Mouse (Mus musculus): ENCODE results near the gene Slc29a4. TPM values are rescaled to one million over a fixed set of nuclear protein-coding genes. Genes with fewer than 3 reads are reported as not detected.

The Slc29a4 gene
- polyA plus RNA-seq, 1 experiment from 2014 or later: 6.9 TPM

GRCm38 (mm10) chr5:142750173-142750572 lies 57.9 kb downstream of the Slc29a4 start:
- Histone ChIP-seq H3K9ac (ENCODE audit: low read depth, low read length) (no peak overlapping the region), H3K4me1 (ENCODE audit: control insufficient read depth, insufficient read depth, low read length) (no peaks in the 10 kb centered on the region), H3K27ac (ENCODE audit: low read length) (no peak overlapping the region), H3K36me3 (ENCODE audit: control insufficient read depth, insufficient read depth, low read length) (peaks cover 16% of the 10 kb centered on the region; the same call in 1 of the 2 replicates), H3K9me3 (ENCODE audit: control insufficient read depth, low read length) (no peaks in the 10 kb centered on the region), H3K4me3 (ENCODE audit: low read length) (no peak overlapping the region), H3K27me3 (replicated peaks; ENCODE audit: control insufficient read depth, insufficient read depth, low read length) (no peaks in the 10 kb centered on the region), H3K4me2 (ENCODE audit: low read depth, low read length) (no peak overlapping the region)
- 86% methylated on average over 11 of the region's 11 CpGs for WGBS
- ATAC-seq: no peak

GRCm38 (mm10) chr5:142752241-142752640 lies 59.9 kb downstream of the Slc29a4 start:
- Histone ChIP-seq H3K9ac (ENCODE audit: low read depth, low read length) (no peak overlapping the region), H3K4me2 (ENCODE audit: low read depth, low read length) (no peak overlapping the region), H3K4me3 (ENCODE audit: low read length) (no peak overlapping the region), H3K36me3 (ENCODE audit: control insufficient read depth, insufficient read depth, low read length) (peaks cover 21% of the 10 kb centered on the region), H3K4me1 (ENCODE audit: control insufficient read depth, insufficient read depth, low read length) (no peaks in the 10 kb centered on the region), H3K27ac (ENCODE audit: low read length) (no peak overlapping the region), H3K27me3 (replicated peaks; ENCODE audit: control insufficient read depth, insufficient read depth, low read length) (no peaks in the 10 kb centered on the region), H3K9me3 (ENCODE audit: control insufficient read depth, low read length) (no peaks in the 10 kb centered on the region)
- WGBS: 69% methylated on average over 13 of the region's 13 CpGs
- no peak for ATAC-seq

DNA sequence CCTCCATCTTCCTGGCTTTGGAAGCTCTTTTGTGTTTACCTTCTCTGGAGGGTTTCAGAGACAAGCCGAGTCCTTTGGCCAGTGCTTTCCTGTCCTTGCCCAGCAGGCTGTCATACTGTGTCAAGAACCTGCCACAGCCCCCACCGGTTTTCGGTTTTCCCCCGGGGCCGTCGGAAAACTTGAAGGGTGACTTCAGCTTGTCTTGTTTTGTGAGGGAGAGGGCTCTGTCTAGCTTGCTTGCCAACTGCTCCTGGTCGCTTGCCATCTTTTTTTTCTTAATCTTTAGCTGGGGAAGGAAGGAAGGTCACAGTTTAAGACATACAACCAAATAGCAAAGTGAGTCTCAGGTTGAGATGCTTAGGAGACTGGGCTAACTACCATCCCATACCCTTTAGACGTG lies 67.5 kb downstream of the Slc29a4 start:
- ATAC-seq: no peak
- peaks cover 42% of the 10 kb centered on the region for H3K36me3 ChIP-seq (ENCODE audit: control insufficient read depth, insufficient read depth, low read length)
- H3K27me3 ChIP-seq (replicated peaks; ENCODE audit: control insufficient read depth, insufficient read depth, low read length): no peaks in the 10 kb centered on the region
- no peak overlapping the region for H3K9ac ChIP-seq (ENCODE audit: low read depth, low read length)
- 84% methylated on average over 8 of the region's 8 CpGs for whole genome bisulfite sequencing
- no peaks in the 10 kb centered on the region for H3K4me1 ChIP-seq (ENCODE audit: control insufficient read depth, insufficient read depth, low read length)
- H3K9me3 ChIP-seq (ENCODE audit: control insufficient read depth, low read length): no peaks in the 10 kb centered on the region
- no peak overlapping the region for H3K4me3 ChIP-seq (ENCODE audit: low read length)
- no peak overlapping the region for H3K27ac ChIP-seq (ENCODE audit: low read length)
- H3K4me2 ChIP-seq (ENCODE audit: low read depth, low read length): no peak overlapping the region

DNA sequence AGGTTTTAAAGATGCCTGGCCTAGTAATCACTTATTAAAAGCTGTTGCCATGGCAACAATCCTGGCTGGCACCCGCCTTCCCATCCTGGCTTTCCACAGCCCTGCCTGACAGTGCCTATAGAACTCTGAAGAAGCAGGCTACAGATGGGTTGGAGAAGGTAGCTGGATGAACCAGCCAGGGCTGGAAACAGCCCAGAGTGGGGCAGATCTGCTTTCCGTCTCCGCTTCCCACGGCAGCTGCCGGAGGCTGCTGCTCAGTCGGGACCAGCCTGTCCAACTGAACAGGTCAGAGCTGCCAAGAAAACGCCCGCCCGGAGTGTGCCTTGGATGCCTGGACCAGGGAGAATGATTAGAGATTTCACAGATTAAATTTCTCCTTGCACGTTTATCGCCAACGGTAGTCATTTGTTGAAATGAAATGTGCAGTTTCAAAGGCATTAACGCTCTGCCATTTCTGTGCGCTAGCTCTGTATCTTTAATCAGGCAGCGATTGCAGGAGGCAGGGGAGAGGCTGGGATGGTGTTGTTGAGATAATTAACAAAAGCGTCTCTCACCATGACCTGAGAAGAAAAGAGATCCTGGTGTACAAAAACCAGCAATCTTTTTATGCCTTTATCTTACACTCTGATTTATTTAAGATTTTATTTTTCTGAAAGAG lies 69.1 kb downstream of the Slc29a4 start:
- Histone ChIP-seq H3K36me3 (ENCODE audit: control insufficient read depth, insufficient read depth, low read length) (peaks cover 50% of the 10 kb centered on the region), H3K27ac (ENCODE audit: low read length) (no peak overlapping the region), H3K4me2 (ENCODE audit: low read depth, low read length) (no peak overlapping the region), H3K9me3 (ENCODE audit: control insufficient read depth, low read length) (no peaks in the 10 kb centered on the region), H3K9ac (ENCODE audit: low read depth, low read length) (no peak overlapping the region), H3K4me3 (ENCODE audit: low read length) (no peak overlapping the region), H3K4me1 (ENCODE audit: control insufficient read depth, insufficient read depth, low read length) (no peaks in the 10 kb centered on the region), H3K27me3 (replicated peaks; ENCODE audit: control insufficient read depth, insufficient read depth, low read length) (no peaks in the 10 kb centered on the region)
- no peak for ATAC-seq
- 81% methylated on average over 16 of the region's 16 CpGs for WGBS

- Histone ChIP-seq H3K9me3 (ENCODE audit: control insufficient read depth, low read length) (no peaks in the 10 kb centered on the region), H3K4me2 (ENCODE audit: low read depth, low read length) (no peak overlapping the region), H3K27me3 (replicated peaks; ENCODE audit: control insufficient read depth, insufficient read depth, low read length) (no peaks in the 10 kb centered on the region), H3K36me3 (ENCODE audit: control insufficient read depth, insufficient read depth, low read length) (peaks cover 44% of the 10 kb centered on the region), H3K27ac (ENCODE audit: low read length) (no peak overlapping the region), H3K9ac (ENCODE audit: low read depth, low read length) (no peak overlapping the region), H3K4me1 (ENCODE audit: control insufficient read depth, insufficient read depth, low read length) (no peaks in the 10 kb centered on the region), H3K4me3 (ENCODE audit: low read length) (no peak overlapping the region)
- ATAC-seq: no peak
- WGBS: 88% methylated on average over 21 of the region's 21 CpGs
Observed at GRCm38 (mm10) chr5:142762082-142762807, 69.9 kb downstream of the Slc29a4 start.

DNA sequence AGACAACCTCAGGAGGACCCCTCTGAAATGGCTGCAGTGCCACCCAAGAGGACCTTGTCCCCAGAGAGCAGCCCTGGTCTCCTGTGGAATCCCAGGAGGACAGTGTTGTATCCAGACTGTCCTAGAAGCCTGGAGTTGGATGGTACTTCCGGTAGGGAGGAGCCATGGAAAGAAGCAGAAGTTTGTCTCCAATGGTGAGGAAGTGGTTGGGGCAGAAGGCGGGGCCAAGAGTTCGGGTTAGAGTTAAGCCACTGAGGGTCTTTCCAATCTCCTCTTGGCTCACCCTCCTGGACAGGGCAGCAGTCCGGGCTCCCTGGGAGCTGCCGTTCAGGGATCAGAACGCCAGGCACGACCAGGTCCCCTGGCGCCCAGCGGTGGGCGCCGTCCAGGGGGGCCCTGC lies 72.0 kb downstream of the Slc29a4 start:
- no peak overlapping the region for H3K4me2 ChIP-seq (ENCODE audit: low read depth, low read length)
- H3K27me3 ChIP-seq (replicated peaks; ENCODE audit: control insufficient read depth, insufficient read depth, low read length): no peaks in the 10 kb centered on the region
- no peaks in the 10 kb centered on the region for H3K9me3 ChIP-seq (ENCODE audit: control insufficient read depth, low read length)
- 59% methylated on average over 11 of the region's 11 CpGs for WGBS
- no peak overlapping the region for H3K4me3 ChIP-seq (ENCODE audit: low read length)
- no peak for ATAC-seq
- 0 out of 2 replicates have a peak, but pooled peaks cover 1% of the 10 kb centered on the region for H3K4me1 ChIP-seq (ENCODE audit: control insufficient read depth, insufficient read depth, low read length)
- no peak overlapping the region for H3K27ac ChIP-seq (ENCODE audit: low read length)
- no peak overlapping the region for H3K9ac ChIP-seq (ENCODE audit: low read depth, low read length)
- peaks cover 38% of the 10 kb centered on the region for H3K36me3 ChIP-seq (ENCODE audit: control insufficient read depth, insufficient read depth, low read length)

DNA sequence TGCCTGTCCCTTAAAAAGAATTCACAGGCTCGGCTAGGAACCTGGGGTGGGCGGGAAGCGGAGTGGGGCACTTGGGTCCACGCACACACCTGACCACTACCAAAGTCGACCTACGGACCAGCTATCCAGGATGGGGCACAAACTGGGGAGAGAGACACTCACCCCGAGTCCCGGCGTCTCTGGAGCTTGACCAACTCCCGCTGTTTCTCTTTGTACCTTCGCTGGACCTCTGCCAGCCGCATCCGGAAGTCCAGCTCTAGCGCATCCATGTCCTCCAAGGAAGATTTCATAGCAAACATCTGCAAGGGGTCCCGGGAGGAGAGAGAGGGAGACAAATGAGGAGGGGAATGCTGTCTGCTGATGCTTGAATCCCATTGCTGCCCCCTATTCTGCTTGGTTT lies 72.6 kb downstream of the Slc29a4 start:
- no peak overlapping the region for H3K4me2 ChIP-seq (ENCODE audit: low read depth, low read length)
- peaks cover 35% of the 10 kb centered on the region for H3K36me3 ChIP-seq (ENCODE audit: control insufficient read depth, insufficient read depth, low read length)
- H3K27me3 ChIP-seq (replicated peaks; ENCODE audit: control insufficient read depth, insufficient read depth, low read length): no peaks in the 10 kb centered on the region
- peaks cover 7% of the 10 kb centered on the region for H3K4me1 ChIP-seq (ENCODE audit: control insufficient read depth, insufficient read depth, low read length)
- H3K27ac ChIP-seq (ENCODE audit: low read length): no peak overlapping the region
- H3K4me3 ChIP-seq (ENCODE audit: low read length): no peak overlapping the region
- no peak overlapping the region for H3K9ac ChIP-seq (ENCODE audit: low read depth, low read length)
- 84% methylated on average over 15 of the region's 15 CpGs for WGBS
- ATAC-seq: no peak
- no peaks in the 10 kb centered on the region for H3K9me3 ChIP-seq (ENCODE audit: control insufficient read depth, low read length)

GRCm38 (mm10) chr5:142766708-142767107 lies 74.4 kb downstream of the Slc29a4 start:
- Histone ChIP-seq H3K4me2 (ENCODE audit: low read depth, low read length) (no peak overlapping the region), H3K4me3 (ENCODE audit: low read length) (no peak overlapping the region), H3K36me3 (ENCODE audit: control insufficient read depth, insufficient read depth, low read length) (peaks cover 28% of the 10 kb centered on the region), H3K4me1 (ENCODE audit: control insufficient read depth, insufficient read depth, low read length) (peaks cover 12% of the 10 kb centered on the region), H3K9me3 (ENCODE audit: control insufficient read depth, low read length) (no peaks in the 10 kb centered on the region), H3K27ac (ENCODE audit: low read length) (no peak overlapping the region), H3K9ac (ENCODE audit: low read depth, low read length) (no peak overlapping the region), H3K27me3 (replicated peaks; ENCODE audit: control insufficient read depth, insufficient read depth, low read length) (no peaks in the 10 kb centered on the region)
- 89% methylated on average over 3 of the region's 3 CpGs for WGBS
- ATAC-seq: no peak

- H3K27ac ChIP-seq (ENCODE audit: low read length): no peak overlapping the region
- H3K4me3 ChIP-seq (ENCODE audit: low read length): no peak overlapping the region
- H3K27me3 ChIP-seq (replicated peaks; ENCODE audit: control insufficient read depth, insufficient read depth, low read length): no peaks in the 10 kb centered on the region
- H3K4me1 ChIP-seq (ENCODE audit: control insufficient read depth, insufficient read depth, low read length): peaks cover 12% of the 10 kb centered on the region
- no peak overlapping the region for H3K4me2 ChIP-seq (ENCODE audit: low read depth, low read length)
- ATAC-seq: peak; percentile 57
- H3K9ac ChIP-seq (ENCODE audit: low read depth, low read length): no peak overlapping the region
- 17% methylated on average over 7 of the region's 7 CpGs for WGBS
- peaks cover 26% of the 10 kb centered on the region for H3K36me3 ChIP-seq (ENCODE audit: control insufficient read depth, insufficient read depth, low read length)
- no peaks in the 10 kb centered on the region for H3K9me3 ChIP-seq (ENCODE audit: control insufficient read depth, low read length)
Observed at GRCm38 (mm10) chr5:142767937-142768336, 75.6 kb downstream of the Slc29a4 start.
